Mouse (Mus musculus) adipocyte (in vitro differentiated cells): ENCODE data around the gene Tmem220.
"Not testable (repeated sequence)": the region's sequence is repeated elsewhere in the genome, so short reads cannot be mapped to it uniquely, and the experiment has no call there.

Source experiments
- DNase-seq: peaks from one replicate; pipeline ENCODE4 v3.0.0-alpha.2; 2016; ENCODE audit warnings: low spot score

Gene Tmem220

DNA sequence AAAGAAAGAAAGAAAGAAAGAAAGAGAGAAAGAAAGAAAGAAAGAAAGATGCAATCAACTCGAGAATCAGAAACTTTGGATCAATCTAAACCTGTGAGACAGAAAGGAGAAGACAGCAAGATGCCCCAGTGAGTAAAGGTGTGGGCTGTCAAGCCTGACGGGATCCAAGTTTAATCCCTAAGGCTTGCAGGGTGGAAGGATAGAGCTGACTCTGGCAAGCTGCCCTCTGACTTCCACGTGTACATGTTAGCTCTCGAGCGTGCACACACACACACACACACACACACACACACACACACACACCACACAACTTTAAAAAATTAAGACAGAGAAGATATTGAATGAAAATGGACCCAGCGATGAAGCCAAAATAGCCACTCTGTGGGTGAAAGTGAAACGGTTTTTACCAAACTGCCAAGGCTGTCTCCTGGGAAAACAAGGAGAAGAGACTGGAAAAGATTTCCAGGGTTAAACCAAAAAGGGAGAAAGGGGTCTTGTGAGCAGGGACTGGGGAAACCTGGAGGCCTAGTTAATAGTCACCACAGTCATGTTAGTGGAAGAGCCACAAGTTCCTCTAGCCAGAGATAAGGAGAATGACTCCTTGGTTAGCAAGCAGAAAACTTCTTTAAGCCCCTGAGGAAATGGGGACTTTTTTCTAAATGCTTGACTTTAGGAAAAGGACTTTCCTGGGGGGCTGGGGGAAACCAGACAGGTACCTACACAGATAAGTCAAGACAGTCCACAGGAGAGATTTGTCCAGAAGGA lies 5.1 kb upstream of the Tmem220 start:
- DNase-seq, result peak; percentile 28

DNA sequence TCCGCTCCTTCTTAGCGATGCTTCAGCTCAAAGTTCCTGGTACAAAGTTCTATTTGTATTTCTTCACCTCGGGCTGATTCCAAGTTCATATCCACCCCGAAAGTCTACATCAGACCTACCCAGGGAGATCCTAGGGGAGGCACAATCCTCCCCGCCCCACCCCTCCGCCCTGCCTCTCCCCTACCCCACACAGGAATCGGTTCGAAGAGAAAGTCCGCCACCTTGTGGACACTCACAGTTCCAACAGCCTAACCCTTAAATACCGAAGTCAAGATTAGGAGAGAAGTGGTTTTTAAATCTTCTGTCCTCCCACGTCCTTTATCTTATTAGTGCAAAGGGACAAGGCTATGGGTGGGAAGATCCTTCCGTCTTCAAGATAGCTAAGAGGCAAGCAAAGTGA lies 4.0 kb upstream of the Tmem220 start:
- DNase-seq, result peak; percentile 65

DNA sequence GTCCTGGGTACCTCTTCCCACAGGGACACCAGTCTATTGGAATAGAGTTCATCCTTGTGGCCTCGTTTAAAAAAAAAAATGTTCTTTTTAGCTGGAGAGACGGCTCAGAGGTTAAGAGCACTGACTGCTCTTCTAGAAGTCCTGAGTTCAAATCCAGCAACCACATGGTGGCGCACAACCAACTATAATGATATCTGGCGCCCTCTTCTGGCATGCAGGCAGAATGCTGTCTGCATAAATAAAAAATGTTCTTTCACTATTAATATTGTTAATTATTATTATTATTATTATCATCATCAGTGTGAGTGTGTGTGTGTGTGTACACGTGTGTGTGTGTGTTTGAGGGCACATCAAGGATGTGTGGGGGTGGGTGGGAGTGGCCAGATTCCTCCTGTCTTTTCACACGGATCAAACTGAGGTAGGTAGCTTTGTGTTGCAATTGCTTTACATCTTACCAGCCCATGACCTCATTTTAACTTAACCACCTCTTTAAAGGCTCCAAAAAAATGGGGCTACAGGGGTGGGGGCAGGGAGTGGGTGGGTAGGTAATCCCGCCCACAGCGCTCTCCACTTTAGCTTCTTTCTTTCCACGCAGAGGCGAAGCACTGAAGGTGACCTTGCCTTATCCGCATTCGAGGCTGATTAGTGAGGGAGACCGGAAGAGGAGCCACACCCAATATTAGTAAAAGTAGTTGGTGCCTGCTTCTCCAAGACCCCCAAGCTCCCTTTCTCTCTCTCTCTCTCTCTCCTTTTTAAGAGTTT lies 2.4 kb upstream of the Tmem220 start:
- peak; percentile 50 for DNase-seq

DNA sequence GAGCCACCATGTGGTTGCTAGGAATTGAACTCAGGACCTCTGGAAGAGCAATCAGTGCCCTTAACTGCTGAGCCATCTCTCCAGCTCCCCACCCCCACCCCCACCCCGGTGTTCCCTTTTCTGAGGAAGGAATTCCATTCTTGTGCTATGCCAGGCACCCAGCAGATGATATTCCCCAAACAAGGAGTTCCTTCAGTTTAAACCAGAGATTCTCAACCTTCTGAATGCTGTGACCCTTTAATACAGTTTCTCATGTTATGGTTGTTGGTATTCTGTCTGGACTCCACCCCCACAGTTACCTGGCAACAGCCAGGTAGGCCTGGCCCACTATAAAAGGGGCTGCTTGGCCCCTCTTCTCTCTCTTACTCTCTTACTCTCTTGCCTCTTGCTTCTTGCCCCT lies 1.8 kb upstream of the Tmem220 start:
- DNase-seq, result not testable (repeated sequence)

DNA sequence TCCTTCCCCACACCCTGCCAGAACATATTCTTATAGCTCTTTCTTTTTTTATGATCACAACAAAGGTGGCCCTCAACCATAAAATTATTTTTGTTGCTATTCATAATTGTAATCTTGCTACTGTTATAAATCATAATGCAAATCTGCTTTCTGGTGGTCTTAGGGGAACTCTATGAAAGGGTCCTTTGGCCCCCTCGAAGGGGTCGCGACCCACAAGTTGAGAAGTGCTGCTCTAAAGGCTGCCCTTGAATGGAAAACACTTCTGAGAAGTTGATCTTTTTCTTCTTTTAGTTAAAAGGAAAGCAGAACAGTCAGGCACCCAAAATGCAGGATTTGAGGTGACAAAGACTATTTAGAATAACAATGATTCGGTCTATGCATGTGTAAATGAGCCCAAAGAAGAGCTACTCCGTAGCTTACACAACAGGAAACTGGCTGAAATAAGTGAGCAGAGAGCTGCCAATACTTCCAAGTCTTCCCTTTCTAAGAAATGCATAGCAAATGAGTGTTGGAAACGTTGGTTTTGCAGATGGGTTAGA lies 1.1 kb upstream of the Tmem220 start:
- no peak for DNase-seq

DNA sequence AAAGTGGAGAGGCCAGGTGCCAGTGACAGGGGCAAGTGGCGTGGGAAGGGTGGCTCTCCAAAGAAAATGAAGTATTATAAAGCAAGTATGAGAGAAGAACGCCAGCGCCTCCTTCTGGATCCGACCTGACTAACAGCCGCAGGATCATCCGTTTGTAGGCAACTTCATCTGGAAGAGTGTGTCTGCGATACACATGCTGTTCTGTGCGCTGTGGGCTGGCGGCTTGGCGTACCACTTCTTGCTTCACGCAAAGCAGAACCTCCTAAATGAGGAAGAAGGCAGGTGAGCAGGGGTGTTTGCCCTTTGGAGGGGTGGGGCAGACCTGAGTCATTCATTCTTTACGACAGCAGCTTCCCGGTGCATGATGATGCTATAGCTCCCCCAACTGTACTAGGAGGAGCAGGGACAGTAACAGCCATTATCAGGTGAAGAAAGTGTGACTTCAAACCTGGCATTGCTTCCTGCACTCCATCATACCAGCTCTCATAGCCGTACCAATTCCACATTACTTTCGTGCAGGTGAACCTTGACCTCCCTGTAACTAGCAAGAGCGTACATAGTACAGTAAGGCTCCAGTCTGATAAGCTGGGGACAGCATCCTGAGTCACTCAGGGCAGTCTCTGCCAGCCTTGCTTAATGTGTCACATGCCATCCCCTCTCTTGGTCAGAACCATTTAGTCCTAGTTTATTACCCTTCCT lies 6.1 kb downstream of the Tmem220 start:
- no peak for DNase-seq

DNA sequence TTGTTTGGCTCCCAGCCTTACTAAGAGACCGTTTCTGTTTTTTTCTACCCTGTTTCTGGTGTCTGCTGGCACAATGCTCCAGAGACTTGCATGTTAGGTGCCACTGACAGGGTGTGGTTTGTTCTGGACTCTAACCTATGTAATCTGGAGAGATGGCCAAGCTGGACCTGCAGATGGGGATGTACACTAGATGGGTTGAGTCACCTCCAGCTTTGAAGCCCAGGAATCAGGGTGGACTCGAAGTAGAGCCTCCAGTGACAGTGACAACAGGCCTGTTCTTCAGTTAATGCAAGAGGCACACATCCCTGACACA lies 6.6 kb downstream of the Tmem220 start:
- DNase-seq, result no peak

DNA sequence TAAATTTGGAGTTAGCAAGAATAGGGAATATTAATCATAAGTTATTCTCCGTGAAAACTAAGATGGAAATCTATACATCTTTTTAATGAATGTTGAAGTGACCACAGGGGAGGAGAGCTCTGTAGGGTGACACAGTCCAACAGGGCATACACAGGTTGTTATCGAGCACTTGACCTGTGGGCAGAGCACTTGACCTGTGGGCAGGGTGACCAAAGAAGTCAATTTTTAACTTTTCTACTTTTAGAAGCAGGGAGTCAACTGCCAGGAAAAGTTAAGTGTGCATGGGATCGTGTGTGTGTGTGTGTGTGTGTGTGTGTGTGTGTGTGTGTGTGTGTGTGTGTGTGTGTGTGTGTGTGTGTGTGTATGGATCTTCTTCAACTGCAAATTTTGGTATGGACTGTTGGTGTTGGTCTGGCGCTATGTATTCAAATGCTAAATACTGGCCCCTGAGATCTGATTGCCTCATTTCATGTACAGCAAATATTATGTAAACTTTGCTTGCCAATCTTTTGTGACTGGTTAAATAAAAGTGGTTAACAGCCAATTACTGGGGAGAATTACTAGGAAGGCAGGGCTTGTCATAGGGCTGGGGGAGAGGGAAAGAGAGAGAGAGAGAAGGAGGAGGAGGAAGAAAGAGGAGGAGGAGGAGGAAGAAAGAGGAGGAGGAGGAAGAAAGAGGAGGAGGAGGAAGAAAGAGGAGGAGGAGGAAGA lies 10.0 kb downstream of the Tmem220 start:
- DNase-seq, result no peak

DNA sequence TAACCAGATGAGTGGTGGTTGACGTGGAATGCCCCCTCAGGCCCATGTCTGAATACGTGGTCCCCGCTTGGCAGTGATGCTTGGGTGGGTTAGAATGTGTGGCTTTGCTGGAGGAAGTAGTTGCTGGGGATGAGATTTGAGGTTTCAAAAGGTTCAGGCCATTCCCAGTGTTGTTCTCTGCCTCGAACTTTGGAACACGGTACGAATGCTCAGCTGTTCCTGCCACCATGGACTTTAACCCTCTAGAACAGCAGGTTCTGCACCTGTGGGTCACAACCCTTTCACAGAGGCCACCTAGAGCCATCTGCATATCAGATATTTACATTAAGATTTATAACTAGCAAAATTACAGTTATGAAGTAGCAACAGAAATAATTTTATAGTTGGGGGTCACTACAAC lies 11.3 kb downstream of the Tmem220 start:
- DNase-seq, result no peak

DNA sequence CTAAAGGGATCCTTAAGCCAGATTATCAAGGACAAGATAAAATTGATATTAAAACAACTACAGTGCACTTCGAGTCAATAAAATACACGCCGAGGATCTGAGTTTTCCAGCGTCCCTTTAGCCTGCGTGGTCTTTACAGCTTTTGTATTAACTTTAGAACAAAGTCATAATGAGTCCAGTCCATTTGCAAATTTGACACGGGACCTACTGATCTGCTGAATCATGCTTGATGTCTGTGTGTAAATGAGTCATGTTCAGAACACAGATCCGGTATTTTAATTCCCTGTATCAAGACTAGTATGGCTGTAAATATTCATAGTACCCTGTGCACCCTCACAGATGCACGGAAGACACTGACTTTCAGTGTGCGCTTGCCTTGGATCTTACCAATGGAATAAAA lies 11.9 kb downstream of the Tmem220 start:
- no peak for DNase-seq

DNA sequence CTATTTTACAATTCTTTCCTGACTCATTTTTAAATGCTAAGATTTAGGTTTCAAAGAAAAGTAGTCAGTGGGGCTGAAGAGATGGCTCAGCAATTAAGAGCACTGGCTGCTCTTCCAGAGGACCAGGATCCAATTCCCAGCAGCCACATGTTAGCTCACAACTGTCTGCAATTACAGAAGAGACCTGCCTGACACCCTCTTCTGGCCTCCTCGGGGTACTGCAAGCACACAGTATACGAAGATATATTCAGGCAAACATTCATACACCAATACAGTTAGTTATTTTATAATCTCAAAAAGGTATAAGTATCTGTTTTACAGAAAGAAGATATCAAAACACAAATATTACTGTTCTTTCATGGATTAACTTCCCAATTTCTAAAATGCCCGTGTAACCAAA lies 14.8 kb downstream of the Tmem220 start:
- no peak for DNase-seq

DNA sequence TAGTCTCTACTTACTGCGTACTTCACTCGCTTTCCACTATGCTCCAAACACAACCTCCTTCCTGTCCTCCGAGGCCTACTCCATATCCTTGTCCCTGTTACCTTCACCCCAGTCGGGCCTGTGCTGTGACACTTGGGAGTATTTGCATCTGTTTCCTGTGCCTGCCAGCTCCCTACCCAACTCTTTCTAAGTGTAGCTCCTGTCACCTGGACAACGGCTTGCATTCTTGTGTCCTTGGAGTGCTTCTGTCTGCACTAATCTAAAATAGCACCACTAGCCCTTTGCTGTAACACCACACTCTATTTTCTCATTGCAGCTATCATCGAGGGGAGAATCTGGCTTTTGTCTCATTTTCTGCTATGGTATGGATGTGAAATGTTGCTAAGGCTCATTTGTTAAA lies 15.5 kb downstream of the Tmem220 start:
- no peak for DNase-seq

DNA sequence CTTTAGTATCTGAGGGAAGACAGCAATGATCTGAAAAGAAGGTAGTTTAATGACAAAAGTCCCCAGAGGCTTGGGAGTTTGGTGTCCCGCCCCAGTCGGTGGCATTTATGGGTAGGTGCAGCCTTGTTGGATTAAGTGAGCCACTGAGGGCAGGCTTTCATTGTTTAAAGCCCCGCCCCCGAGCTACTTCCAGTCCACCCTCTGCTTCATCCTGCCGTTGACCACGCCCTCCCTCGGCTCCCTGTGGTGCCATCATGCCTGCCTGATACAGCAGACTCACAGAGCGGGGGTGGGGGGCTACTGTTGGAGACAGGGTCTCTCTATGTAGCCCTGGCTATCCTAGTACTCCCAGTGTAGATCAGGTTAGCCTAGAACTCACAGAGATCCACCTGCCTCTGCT lies 18.1 kb downstream of the Tmem220 start:
- no peak for DNase-seq

DNA sequence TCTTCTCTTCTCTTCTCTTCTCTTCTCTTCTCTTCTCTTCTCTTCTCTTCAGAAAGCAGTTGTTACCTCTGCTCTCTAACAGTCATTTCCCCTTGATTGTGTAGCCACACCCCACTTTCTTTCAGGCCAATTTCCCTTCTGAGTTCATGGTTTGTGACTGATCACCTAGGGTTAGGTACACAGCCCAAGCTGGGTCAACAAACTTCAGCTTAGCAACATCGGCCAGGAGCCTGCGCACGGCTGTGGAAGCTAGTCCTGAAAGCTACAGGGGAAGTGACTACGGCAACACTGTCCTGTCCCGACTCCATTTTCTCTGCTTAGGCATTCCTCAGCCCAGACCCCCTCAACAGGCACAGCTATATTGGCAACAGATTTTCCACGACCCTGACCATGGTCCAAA lies 20.0 kb downstream of the Tmem220 start:
- no peak for DNase-seq

DNA sequence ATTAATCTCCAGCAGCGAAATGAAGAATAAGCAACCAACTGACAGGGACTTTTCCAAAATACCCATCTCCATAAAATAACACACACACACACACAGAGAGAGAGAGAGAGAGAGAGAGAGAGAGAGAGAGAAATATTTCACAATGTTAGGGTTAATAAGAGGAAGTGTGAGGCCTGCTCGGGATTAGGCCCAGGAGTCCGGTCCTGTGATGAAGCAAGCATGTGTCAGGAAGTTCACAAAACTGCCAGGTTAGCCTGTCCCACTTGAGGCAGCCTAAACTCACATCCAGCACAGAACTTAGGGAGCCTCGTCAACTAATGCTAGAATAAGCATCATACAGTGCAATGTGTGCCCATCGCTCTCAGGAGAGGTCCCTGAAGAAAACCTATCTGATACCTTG lies 22.2 kb downstream of the Tmem220 start:
- DNase-seq, result peak; percentile 29

DNA sequence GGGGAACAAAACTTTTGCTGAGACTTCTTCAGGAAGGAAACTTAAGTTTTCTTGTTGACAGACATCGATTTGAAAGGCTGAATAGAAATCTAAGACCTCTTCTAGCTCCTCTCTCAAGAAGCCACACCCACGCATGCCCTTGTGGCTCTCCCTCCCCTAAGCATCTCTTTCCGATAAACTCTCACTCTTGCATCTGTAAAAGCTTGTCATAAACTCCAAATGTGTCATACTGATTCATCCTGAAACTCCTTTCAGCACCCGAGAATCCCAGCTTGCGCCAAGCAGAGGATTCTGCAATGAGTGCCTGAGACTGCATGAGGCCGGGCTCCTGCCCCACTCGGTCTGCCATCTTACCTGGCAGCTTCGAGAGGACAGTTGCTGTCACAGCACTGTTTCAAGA lies 23.5 kb downstream of the Tmem220 start:
- DNase-seq, result no peak

DNA sequence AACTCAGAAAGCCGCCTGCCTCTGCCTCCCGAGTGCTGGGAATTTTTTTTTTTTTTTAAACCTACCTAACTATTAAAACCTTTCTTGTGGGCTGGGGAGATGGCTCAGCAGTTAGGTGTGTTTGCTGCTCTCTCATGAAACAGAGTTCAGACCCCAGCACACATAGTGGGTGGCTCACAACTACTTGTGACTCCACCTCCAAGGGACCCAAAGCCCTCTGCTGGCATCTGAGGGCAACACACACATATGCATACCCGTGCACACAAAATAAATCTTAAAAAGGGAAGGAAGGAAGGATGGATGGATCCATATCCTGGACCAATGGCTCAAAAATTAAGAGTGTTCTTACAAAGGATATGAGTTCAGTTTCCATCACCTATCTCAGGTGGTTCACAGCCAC lies 24.3 kb downstream of the Tmem220 start:
- no peak for DNase-seq

DNA sequence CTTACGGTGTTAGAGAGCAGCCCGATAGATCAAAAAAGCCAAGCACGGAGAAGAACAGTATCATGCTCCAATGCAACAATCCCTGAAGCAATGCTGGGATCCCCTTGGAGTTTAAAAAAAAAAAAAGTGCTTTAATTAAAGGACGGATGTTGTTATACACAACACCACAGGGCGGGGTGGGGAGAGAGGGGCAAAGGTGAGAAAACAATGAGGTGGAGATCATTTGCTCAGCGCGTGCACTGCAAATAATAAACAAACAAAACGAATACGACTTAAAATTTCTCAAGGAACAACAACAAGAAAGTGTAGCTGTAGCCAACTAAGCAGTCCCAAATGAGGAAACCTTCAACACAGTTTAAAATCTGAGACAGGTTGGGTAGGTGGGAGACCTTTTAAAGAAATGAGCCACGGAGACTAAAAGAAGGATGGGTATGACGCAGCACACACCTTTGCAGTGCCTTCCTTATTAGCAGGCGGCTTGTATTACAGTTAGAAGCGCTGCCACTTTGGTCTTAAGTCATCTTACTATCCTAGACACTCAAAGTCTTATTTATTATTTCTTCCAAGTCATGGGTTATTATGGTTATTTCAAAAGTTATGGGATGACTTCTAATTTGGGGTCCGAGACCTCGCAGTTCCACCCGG lies 26.8 kb downstream of the Tmem220 start:
- DNase-seq, result no peak

DNA sequence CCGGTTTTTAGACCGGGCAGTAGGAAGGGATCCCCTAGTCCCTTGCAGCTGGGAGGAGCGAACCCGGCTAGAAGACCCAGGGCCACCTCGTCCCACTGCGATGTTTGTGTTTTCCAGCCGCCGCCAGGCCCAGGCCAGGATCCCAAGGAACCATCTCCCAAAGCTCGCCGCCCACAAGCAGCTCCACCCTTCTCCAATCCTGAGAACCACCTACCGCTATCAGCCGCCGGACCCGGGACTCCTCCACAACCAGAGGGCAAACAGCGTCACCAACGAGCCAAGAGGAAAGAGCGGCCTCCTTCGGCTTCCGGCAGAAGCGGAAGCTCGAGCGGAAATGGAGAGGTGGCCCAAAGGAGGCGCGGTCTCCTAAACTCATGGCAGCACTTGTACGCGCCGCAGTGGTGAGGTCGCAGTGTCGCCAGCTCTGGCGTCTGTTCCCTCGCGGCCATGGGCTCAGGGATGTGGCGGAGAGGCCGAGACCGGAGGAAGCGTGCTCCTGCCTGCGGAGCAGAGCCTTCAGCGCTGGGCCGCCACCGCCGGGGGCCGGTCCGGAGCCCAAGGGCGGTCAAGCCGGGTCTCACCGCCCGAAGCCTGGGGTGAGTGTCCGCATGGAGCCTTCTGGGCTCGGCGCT lies 27.5 kb downstream of the Tmem220 start, which contains the start of the genes Adprm and Sco1:
Gene Adprm (minus strand): TSS at position 274 of the 632 bp plus-strand sequence.
Gene Sco1 (plus strand): TSS at position 350 of the 632 bp plus-strand sequence.
- DNase-seq, result peak; percentile 94

DNA sequence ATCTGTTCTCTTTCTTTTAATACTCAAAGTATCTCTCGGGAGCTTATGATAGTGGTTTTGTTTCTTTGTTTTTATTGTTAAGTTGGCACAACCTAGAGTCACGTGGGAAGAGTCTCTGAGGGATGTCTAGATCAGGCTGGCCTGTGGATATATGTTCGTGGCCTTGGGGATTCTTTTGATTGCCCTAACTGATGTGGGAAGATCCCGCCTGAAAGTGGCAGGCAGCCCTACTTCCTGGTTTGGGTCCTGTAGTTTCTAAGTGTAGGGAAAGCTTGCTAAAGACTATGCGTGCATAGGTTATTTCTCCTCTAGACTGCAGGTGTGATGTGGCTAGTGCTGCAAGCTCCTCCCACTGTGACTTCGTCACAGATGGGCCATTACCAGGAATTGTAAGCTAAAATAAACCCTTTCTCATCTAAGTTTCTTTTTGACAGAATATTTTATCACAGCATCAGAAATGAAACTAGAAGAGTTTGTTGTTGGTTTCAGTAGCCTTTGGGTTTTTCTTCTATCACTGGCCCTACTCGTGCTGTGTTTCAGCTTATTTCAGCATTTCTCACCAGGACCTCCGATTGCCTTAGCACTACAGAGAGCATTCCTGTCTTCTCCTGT lies 29.9 kb downstream of the Tmem220 start:
- DNase-seq, result no peak

DNA sequence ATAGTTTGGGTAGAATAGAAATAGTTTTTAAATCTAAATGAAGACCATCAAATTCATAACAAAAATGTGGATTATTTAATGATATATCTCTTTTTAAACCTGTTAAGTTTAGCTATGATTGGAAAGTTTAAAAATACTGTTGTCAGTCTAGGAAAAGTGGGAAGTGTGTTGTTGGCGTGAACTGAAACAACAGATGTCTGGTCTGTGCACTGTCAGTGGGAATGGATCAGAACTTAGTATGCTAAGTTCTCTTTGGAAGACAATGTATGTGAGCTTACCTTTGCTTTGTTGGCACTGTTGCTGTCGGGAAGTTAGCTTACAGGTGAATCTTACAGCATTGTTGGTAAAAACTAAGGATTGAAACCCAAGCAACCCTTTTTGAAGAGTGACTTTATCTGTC lies 36.4 kb downstream of the Tmem220 start:
- no peak for DNase-seq
